Mouse (Mus musculus) small intestine, adult 2 months (tissue): ENCODE results near the gene Mcub.

Experiments
- CTCF ChIP-seq: fragments of 200-500 bp; IDR thresholded peaks from 2 replicates; pipeline ENCODE4 v1.5.1; 2012; ENCODE audit warnings: low read depth, mild to moderate bottlenecking, control low read depth, inconsistent platforms, low read length, moderate library complexity, mixed read lengths; ENCODE audit not compliant: insufficient replicate concordance, insufficient read length; ENCODE audit errors: extremely low read depth
- POLR2A ChIP-seq: fragments of 200-500 bp; IDR thresholded peaks from 2 replicates; pipeline ENCODE4 v1.6.1; 2012; ENCODE audit warnings: low read depth, mild to moderate bottlenecking, control low read depth, inconsistent platforms, low read length, moderate library complexity

DNA sequence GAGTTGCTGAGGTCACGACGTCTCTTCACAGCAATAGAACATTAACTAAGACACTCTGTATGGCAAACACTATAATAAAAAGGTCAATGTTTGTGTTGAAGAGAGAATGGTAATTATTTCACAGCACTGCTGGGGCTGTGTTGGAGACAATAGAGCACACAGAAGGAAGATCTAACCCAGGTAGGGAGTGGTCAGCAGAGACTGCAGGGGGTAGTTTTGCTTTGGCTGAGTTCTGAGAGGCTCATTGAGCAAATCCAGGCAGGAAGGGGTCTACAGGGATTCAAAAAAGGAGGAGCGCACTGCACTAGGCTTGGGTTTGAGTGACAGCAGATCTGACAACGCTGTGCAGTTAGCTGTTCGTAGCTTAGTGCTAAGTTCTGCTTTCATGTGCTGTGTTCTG is 6.3 kb upstream of the Mcub start:
- TF ChIP-seq POLR2A (no peak), CTCF (no peak)
